Mouse (Mus musculus) embryonic facial prominence, embryonic 13.5 days (tissue): ENCODE measurements around the gene Map4k3. TPM values are rescaled to one million over a fixed set of nuclear protein-coding genes. Genes with fewer than 3 reads are reported as not detected.
"Not testable (repeated sequence)": the region's sequence is repeated elsewhere in the genome, so short reads cannot be mapped to it uniquely, and the experiment has no call there.

Experiments used
- ATAC-seq: fragments of 200-750 bp; cut with Nextera tagmentation; 2 replicates; pipeline ENCODE4 v1.8.0; 2017; ENCODE audit warnings: low read depth; ENCODE audit not compliant: insufficient number of reproducible peaks, insufficient read depth, low FRiP score, low TSS enrichment
- H3K27ac ChIP-seq: fragments of 300-500 bp; sonication (generic); 2 replicates; pipeline ENCODE4 v1.5.1; 2015; ENCODE audit warnings: moderate library complexity, mild to moderate bottlenecking, inconsistent platforms
- H3K27me3 ChIP-seq: fragments of 300-500 bp; sonication (generic); 2 replicates; pipeline ENCODE4 v1.6.1; 2015; ENCODE audit warnings: mild to moderate bottlenecking, inconsistent platforms
- H3K36me3 ChIP-seq: fragments of 300-500 bp; sonication (generic); 2 replicates; pipeline ENCODE4 v1.6.1; 2015; ENCODE audit warnings: mild to moderate bottlenecking, inconsistent platforms
- H3K4me1 ChIP-seq: fragments of 300-500 bp; sonication (generic); 2 replicates; pipeline ENCODE4 v1.6.1; 2015; ENCODE audit warnings: inconsistent platforms
- H3K4me2 ChIP-seq: fragments of 300-500 bp; sonication (generic); 2 replicates; pipeline ENCODE4 v1.6.1; 2015; ENCODE audit warnings: moderate library complexity, mild to moderate bottlenecking, inconsistent platforms
- H3K4me3 ChIP-seq: fragments of 300-500 bp; sonication (generic); 2 replicates; pipeline ENCODE4 v1.5.1; 2015; ENCODE audit warnings: mild to moderate bottlenecking, inconsistent platforms
- H3K9ac ChIP-seq: fragments of 300-500 bp; sonication (generic); 2 replicates; pipeline ENCODE4 v1.6.1; 2015; ENCODE audit warnings: mild to moderate bottlenecking, inconsistent platforms
- H3K9me3 ChIP-seq: fragments of 300-500 bp; sonication (generic); 2 replicates; pipeline ENCODE4 v1.6.1; 2016; ENCODE audit warnings: inconsistent platforms
- WGBS: fragments of 180-500 bp; shearing (Covaris S2); methylation state at CpG from one replicate; pipeline ENCODE4 v1.1.7; 2015; ENCODE audit warnings: mixed read lengths; 5-methylcytosine and 5-hydroxymethylcytosine counted together
- polyA plus RNA-seq: library from polyadenylated mRNA; unstranded; fragments of >200 nt; fragmentation: Nextera tagmentation; extraction: Ambion mirVana; gene quantifications from 2 replicates; pipeline ENCODE4 v1.2.1, GENCODE M21; 2015

The Map4k3 gene
- polyA plus RNA-seq, 1 experiment from 2014 or later = 23.7 TPM

- Histone ChIP-seq H3K4me3 (no peak overlapping the region), H3K9ac (no peak overlapping the region), H3K9me3 (no peaks in the 10 kb centered on the region), H3K27ac (no peak overlapping the region), H3K27me3 (no peaks in the 10 kb centered on the region), H3K4me1 (peaks cover 17% of the 10 kb centered on the region), H3K36me3 (peaks cover 3% of the 10 kb centered on the region; the same call in 1 of the 2 replicates), H3K4me2 (no peak overlapping the region)
- no peak for ATAC-seq
- WGBS = 62% methylated on average over 7 of the region's 7 CpGs
These were observed 153.3 kb downstream of the Map4k3 start for GRCm38 (mm10) chr17:80575008-80575407.

- Histone ChIP-seq H3K9ac (no peak overlapping the region), H3K4me1 (peaks cover 17% of the 10 kb centered on the region), H3K36me3 (no peaks in the 10 kb centered on the region), H3K4me2 (no peak overlapping the region), H3K27ac (no peak overlapping the region), H3K9me3 (no peaks in the 10 kb centered on the region), H3K4me3 (no peak overlapping the region), H3K27me3 (no peaks in the 10 kb centered on the region)
- WGBS = 78% methylated on average over 7 of the region's 7 CpGs
- no peak for ATAC-seq
These were observed 153.8 kb downstream of the Map4k3 start for GRCm38 (mm10) chr17:80574471-80574965.

GRCm38 (mm10) chr17:80572187-80572935, 155.9 kb downstream of the Map4k3 start:
- Histone ChIP-seq H3K9ac (no peak overlapping the region), H3K9me3 (0 out of 2 replicates have a peak, but pooled peaks cover 3% of the 10 kb centered on the region), H3K36me3 (no peaks in the 10 kb centered on the region), H3K4me1 (peaks cover 13% of the 10 kb centered on the region), H3K27me3 (no peaks in the 10 kb centered on the region), H3K4me3 (no peak overlapping the region), H3K27ac (no peak overlapping the region), H3K4me2 (no peak overlapping the region)
- 93% methylated on average over 13 of the region's 13 CpGs for whole genome bisulfite sequencing
- ATAC-seq = no peak

GRCm38 (mm10) chr17:80571460-80571859, 156.8 kb downstream of the Map4k3 start:
- H3K4me1 ChIP-seq = peaks cover 6% of the 10 kb centered on the region; the same call in 1 of the 2 replicates
- H3K4me2 ChIP-seq = no peak overlapping the region
- no peak overlapping the region for H3K9ac ChIP-seq
- no peak overlapping the region for H3K4me3 ChIP-seq
- no peak overlapping the region for H3K27ac ChIP-seq
- H3K9me3 ChIP-seq = 0 out of 2 replicates have a peak, but pooled peaks cover 5% of the 10 kb centered on the region
- no peaks in the 10 kb centered on the region for H3K27me3 ChIP-seq
- H3K36me3 ChIP-seq = no peaks in the 10 kb centered on the region
- no peak for ATAC-seq
- 70% methylated on average over 4 of the region's 4 CpGs for WGBS

GRCm38 (mm10) chr17:80569718-80570117, 158.6 kb downstream of the Map4k3 start:
- WGBS = 86% methylated on average over 2 of the region's 2 CpGs
- H3K9ac ChIP-seq, H3K4me1 ChIP-seq, ATAC-seq, H3K4me3 ChIP-seq, H3K27ac ChIP-seq, H3K4me2 ChIP-seq, H3K27me3 ChIP-seq, H3K9me3 ChIP-seq, H3K36me3 ChIP-seq: not testable (repeated sequence)

- H3K27ac ChIP-seq = no peak overlapping the region
- ATAC-seq = no peak
These were observed 159.3 kb downstream of the Map4k3 start for GRCm38 (mm10) chr17:80568842-80569601.

GRCm38 (mm10) chr17:80568441-80568840, 159.8 kb downstream of the Map4k3 start:
- WGBS = 82% methylated on average over 2 of the region's 2 CpGs
- Histone ChIP-seq H3K27me3 (no peaks in the 10 kb centered on the region), H3K4me1 (peaks cover 6% of the 10 kb centered on the region; the same call in 1 of the 2 replicates), H3K27ac (no peak overlapping the region), H3K4me3 (no peak overlapping the region), H3K4me2 (no peak overlapping the region), H3K9me3 (0 out of 2 replicates have a peak, but pooled peaks cover 5% of the 10 kb centered on the region), H3K9ac (no peak overlapping the region), H3K36me3 (0 out of 2 replicates have a peak, but pooled peaks cover 4% of the 10 kb centered on the region)
- ATAC-seq = no peak

More at GRCm38 (mm10) chr17:80568842-80569601, 159.3 kb downstream of the Map4k3 start:
- no peaks in the 10 kb centered on the region for H3K27me3 ChIP-seq
- no peak overlapping the region for H3K4me2 ChIP-seq
- 89% methylated on average over 6 of the region's 6 CpGs for WGBS
- H3K9me3 ChIP-seq = 0 out of 2 replicates have a peak, but pooled peaks cover 5% of the 10 kb centered on the region
- H3K4me1 ChIP-seq = peaks cover 6% of the 10 kb centered on the region; the same call in 1 of the 2 replicates
- 0 out of 2 replicates have a peak, but pooled peaks cover 4% of the 10 kb centered on the region for H3K36me3 ChIP-seq
- no peak overlapping the region for H3K9ac ChIP-seq
- no peak overlapping the region for H3K4me3 ChIP-seq

GRCm38 (mm10) chr17:80564611-80564924, 163.7 kb downstream of the Map4k3 start:
- 70% methylated on average over 3 of the region's 3 CpGs for WGBS
- Histone ChIP-seq H3K9me3 (0 out of 2 replicates have a peak, but pooled peaks cover 5% of the 10 kb centered on the region), H3K36me3 (0 out of 2 replicates have a peak, but pooled peaks cover 4% of the 10 kb centered on the region), H3K4me1 (0 out of 2 replicates have a peak, but pooled peaks cover 3% of the 10 kb centered on the region), H3K27me3 (no peaks in the 10 kb centered on the region), H3K4me3 (no peak overlapping the region), H3K9ac (no peak overlapping the region), H3K4me2 (no peak overlapping the region), H3K27ac (no peak overlapping the region)
- no peak for ATAC-seq

- H3K9ac ChIP-seq, H3K4me1 ChIP-seq, H3K9me3 ChIP-seq, H3K36me3 ChIP-seq, ATAC-seq, H3K27ac ChIP-seq, H3K4me2 ChIP-seq, H3K27me3 ChIP-seq, H3K4me3 ChIP-seq: not testable (repeated sequence)
- WGBS = 95% methylated on average over 27 of the region's 27 CpGs
These were observed 164.3 kb downstream of the Map4k3 start for GRCm38 (mm10) chr17:80563762-80564610.

- Histone ChIP-seq H3K27ac (no peak overlapping the region), H3K9me3 (0 out of 2 replicates have a peak, but pooled peaks cover 5% of the 10 kb centered on the region), H3K9ac (no peak overlapping the region), H3K4me1 (0 out of 2 replicates have a peak, but pooled peaks cover 3% of the 10 kb centered on the region), H3K27me3 (no peaks in the 10 kb centered on the region), H3K4me3 (no peak overlapping the region), H3K4me2 (no peak overlapping the region), H3K36me3 (0 out of 2 replicates have a peak, but pooled peaks cover 4% of the 10 kb centered on the region)
- ATAC-seq = no peak
- WGBS = 70% methylated on average over 5 of the region's 5 CpGs
These were observed 165.5 kb downstream of the Map4k3 start for GRCm38 (mm10) chr17:80562792-80563191.
